Mouse (Mus musculus) induced T-regulatory cell, adult 2 months (primary cell): ENCODE measurements around the gene Maats1.

Experiments
- DNase-seq: peaks from one replicate; pipeline ENCODE4 v3.0.0-alpha.2; 2012; ENCODE audit warnings: low read depth

Gene Maats1

DNA sequence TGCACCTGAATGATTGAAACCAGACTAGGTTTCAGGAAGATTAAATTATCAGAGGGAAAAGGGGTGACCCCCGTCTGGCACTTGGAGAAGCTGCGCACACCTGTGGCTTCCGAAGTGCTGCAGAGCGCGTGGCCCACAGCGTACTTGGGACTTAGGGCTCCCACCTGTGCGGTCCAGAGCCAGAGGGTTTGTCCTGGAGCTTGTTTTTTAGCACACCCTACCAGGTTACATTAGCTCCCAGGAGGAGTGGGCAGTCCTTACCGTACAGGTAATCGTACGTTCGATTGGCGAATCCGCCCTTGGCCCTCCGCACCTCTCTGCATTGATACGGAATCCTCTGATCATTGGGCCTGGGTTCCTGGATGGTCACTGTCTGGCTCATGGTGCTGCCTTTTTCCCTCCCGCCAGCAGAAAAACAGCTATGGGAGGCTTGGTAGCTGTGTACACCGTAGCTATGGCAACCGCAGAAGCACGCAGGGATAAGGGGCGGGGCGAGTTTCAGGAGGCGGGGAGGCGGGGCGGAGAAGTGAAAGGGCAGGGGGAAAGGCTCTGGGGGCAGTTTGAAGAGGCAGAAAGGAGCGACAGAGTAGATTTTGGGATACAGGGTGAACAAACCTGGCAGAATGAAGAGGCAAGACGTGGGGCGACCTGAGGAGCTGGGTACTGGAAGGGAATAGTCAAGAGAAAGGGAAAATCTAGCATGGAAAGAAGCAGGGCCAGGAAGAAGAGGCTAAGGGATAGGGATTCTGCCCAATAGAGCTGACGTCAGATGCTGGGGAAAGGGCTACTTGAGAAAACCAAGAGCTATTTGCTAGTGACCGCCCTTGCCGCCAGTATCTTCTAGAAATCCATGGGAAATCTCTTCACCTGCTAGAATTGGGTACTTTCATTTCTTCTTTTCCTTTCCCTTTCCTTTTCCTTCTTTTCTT, at the start of gene Maats1:
Gene Maats1, minus strand, starts transcription at position 748 of the 929 bp plus-strand sequence.
- DNase-seq: peak; percentile 75

DNA sequence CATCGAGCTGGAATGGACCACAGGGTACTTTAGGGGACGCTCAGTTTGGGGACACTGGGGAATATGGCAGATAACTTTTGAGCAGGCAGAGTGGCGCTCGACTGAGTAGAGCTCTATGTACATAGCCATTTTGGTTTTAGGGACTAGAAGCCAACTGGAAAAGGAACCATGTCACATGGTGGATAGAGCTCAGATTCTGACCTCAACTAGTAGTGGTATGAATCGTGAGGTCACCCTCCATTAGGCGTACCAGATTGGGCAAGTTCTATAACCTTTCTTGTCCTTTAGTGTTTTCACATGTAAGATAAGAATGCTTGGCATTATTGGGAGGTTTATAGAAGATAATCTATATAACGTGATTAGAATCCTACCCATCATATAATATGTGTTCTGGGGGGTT, 48.4 kb upstream of the Maats1 start:
- DNase-seq: no peak

GRCm38 (mm10) chr16:38389284-38389893, 47.4 kb upstream of the Maats1 start:
- no peak for DNase-seq

DNA sequence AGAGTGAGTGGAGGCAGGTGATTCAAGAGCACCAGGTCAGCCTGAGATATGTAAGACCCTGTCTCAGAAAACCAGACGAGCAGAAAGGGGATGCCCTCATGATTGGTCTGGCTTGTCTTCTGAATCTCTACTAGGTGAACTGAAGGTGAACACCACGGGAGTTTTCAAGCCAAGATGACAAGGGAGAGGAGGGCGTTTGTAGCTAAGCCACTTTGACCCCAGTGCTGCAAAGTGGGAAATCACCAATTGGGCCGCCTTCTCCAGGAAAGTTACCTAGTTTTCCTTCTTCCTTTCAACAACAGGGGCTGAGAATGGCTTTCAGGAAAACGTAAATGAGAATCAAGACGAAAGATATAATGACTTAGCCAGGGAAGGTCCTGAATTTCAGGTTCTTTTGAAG, 46.8 kb upstream of the Maats1 start:
- no peak for DNase-seq

DNA sequence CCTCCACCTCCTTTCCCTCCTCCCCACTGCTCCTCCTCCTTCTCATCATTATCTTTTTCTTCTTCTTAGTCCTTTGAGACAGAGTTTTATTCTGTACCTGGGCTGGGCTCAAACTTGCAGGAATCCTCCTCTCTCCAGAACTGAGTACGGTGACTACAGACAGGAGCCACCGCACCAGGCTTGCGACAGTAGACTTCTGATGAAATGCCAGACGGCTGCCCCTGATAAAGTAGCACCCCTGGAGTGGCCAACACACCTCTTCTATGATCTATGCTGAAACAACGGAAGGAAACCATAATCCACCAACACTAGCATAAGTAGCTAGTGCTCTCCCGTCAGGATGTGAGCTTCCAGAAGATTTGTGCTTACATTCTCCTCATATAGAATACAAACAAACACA, 45.4 kb upstream of the Maats1 start:
- no peak for DNase-seq

- DNase-seq: no peak
These were observed 43.8 kb upstream of the Maats1 start for GRCm38 (mm10) chr16:38385700-38386099.

GRCm38 (mm10) chr16:38385184-38385634, 43.3 kb upstream of the Maats1 start:
- no peak for DNase-seq

DNA sequence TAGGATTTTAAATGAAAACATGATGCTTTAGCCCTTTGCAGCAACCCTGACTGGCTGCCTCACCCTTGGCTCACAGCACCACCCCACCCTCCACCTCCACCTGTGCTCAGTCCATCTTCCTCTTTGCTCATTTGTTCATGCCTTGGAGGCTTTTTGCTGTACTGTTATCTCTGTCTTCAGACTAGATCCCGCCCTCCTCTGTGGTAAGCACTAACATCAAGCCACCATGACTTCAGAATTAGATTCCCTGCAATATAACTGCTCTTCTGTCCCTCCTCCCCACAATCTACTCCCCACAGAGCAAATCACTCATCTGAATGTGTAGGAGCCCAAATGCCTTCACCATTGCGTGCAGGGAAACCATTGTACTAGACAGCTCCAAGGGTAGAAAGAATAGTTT, 41.7 kb upstream of the Maats1 start:
- DNase-seq: no peak

DNA sequence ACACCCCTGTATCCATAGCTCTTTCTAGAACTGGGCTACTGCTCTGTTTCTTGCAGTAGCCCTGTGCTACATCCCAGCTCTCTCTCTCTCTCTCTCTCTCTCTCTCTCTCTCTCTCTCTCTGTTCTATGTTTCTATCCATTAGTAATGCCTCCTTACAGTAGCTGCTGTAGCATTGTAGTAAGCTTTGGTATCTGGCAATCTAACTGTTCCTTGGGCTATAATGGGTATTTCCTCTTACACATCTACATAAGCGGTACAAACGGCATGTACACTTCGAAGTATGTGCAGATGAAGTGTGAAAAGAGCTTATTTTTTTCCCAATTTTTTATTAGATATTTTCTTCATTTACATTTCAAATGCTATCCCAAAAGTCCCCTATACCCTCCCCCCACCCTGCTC, 38.0 kb upstream of the Maats1 start:
- no peak for DNase-seq

DNA sequence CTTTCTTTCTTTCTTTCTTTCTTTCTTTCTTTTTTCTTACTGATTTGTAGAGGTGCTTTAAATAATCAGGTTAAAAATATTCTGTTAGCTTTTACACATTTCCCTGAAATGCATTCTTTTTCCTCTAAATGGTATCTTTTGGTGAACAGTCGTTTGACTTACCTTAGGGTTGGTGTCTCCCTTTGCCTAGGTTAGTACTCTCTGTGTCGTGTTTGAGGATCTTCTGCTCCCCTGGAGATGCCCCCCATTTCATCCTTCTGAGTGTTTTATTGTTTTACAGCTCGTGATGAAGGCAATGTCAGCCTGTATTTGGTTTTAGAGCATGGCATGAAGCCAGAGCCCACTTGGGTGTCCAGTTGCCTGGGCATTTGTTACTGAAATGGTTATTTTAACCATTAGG, 37.5 kb upstream of the Maats1 start:
- no peak for DNase-seq

- DNase-seq: peak; percentile 49
These were observed 37.1 kb upstream of the Maats1 start for GRCm38 (mm10) chr16:38379088-38379487.

DNA sequence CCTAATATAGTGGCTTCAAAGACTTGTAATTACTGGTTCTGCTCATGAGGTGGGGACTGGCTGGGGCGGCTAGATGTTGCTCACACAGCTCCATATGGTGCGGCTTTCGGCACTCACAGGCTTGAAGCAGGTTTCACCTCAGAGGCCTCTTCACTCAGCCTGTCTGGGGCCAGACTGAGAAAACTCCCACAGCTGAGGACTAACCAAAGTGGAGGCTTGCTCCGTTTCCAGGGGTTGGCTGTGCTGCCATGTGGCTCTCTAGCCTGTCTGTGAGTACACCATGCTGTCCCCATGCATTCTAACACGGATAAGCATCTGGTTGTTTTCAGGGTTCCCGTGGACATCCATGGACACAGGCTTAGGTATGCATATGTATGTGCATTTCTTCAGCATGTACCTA, 36.6 kb upstream of the Maats1 start:
- DNase-seq: no peak

DNA sequence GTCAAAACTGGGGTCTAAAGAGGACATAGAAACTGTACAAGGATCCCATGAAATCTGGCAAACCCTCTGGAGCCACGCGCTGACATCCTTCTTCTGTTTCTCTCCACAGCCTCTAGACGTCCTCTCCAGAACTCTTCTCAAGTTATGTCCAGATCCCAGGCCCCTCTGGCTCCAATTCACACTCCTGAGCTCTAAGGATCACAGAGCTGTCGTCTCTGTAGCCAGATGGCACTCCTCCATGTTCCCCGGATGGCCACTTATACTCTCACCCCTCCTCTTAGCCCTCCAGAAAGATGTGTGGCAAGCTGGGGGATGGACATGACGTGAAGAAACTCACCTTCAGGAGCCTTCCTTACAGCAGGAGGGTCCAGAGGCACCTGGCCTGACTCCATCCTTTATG, 35.6 kb upstream of the Maats1 start:
- DNase-seq: no peak

GRCm38 (mm10) chr16:38376841-38377249, 34.9 kb upstream of the Maats1 start:
- DNase-seq: no peak

- peak; percentile 72 for DNase-seq
These were observed 34.4 kb upstream of the Maats1 start for GRCm38 (mm10) chr16:38376163-38376840.

DNA sequence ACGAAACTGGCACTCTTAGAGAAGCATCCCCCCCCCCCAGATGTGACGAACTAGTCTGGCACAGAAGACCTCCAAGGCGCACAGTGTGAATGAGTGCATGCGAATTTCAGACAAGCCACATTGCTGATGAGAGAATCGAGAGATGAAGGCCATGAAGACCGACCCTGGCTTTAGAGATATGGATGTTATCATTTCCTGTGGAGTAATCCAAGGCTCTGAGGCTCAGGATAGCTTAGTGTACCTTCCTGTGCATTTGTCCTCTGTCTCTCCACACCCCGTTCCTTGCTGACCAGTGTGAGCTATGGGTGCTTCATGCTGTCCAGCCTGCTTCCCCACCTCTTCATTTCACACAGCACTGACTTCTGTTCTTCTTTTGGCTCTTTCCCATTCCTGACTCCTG, 33.2 kb upstream of the Maats1 start:
- DNase-seq: no peak

- DNase-seq: peak; percentile 82
These were observed 32.6 kb upstream of the Maats1 start for GRCm38 (mm10) chr16:38374379-38375140.

- DNase-seq: no peak
These were observed 32.0 kb upstream of the Maats1 start for GRCm38 (mm10) chr16:38373941-38374340.

DNA sequence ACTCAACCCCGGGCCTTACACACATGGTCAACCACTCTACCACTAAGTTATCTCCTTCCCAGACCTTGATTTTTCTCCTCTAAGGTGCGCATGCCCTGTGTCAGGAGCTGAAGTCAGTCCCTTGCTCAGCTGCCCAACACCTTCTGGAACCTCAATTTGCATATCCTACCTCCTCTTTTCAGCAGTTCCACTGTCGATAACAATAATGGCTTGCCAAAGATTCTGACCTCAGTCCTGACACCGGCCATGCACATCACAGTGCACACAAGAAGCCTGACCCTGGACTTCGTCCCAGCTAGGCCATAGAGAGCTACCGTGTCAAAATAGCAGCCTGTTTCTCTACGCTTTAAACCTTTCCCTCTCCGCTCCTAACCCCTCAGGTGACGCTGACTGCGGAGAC, 31.5 kb upstream of the Maats1 start:
- DNase-seq: no peak

DNA sequence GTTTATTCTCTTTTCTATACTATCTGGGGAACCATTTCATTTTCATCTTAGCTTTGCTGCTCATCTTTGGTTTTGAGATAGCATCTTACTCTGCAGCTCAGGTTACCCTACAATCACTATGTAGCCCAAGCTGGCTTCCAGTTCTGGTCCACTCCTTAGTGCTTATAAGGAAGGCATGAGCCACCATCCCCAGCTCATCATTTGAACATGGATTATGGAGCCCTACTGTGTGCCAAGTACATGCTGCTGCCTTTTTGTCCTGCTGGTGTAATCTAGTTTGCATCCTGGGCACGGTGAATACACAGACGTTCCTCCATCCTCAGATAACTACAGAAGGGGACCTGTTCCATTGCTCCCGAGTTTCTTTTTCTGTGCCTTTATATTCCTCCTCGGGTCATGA, 30.9 kb upstream of the Maats1 start:
- DNase-seq: peak; percentile 39

- peak; percentile 67 for DNase-seq
These were observed 29.9 kb upstream of the Maats1 start for GRCm38 (mm10) chr16:38371705-38372296.
